Mouse (Mus musculus) midbrain, embryonic 16.5 days (tissue): Measurements from ENCODE around the gene Tmem54. TPM values are rescaled to one million over a fixed set of nuclear protein-coding genes. Genes with fewer than 3 reads are reported as not detected.

Source experiments
- ATAC-seq: fragments of 200-750 bp; cut with Nextera tagmentation; 2 replicates; pipeline ENCODE4 v1.8.0; 2017; ENCODE audit warnings: moderate TSS enrichment
- H3K27ac ChIP-seq: fragments of 300-500 bp; sonication (generic); 2 replicates; pipeline ENCODE4 v1.5.1; 2014; ENCODE audit warnings: mild to moderate bottlenecking, low read length, mixed read lengths
- H3K27me3 ChIP-seq: fragments of 300-500 bp; sonication (generic); 2 replicates; pipeline ENCODE4 v1.6.1; 2014; ENCODE audit warnings: low read depth, low read length, mixed read lengths; ENCODE audit not compliant: control insufficient read depth, insufficient read depth
- H3K36me3 ChIP-seq: fragments of 300-500 bp; sonication (generic); 2 replicates; pipeline ENCODE4 v1.6.1; 2014; ENCODE audit warnings: mild to moderate bottlenecking, low read length, moderate library complexity, mixed read lengths; ENCODE audit not compliant: control insufficient read depth, insufficient read depth
- H3K4me1 ChIP-seq: fragments of 300-500 bp; sonication (generic); 2 replicates; pipeline ENCODE4 v1.6.1; 2014; ENCODE audit warnings: mild to moderate bottlenecking, low read length, mixed read lengths; ENCODE audit not compliant: control insufficient read depth, insufficient read depth
- H3K4me2 ChIP-seq: fragments of 300-500 bp; sonication (generic); 2 replicates; pipeline ENCODE4 v1.6.1; 2014; ENCODE audit warnings: mild to moderate bottlenecking, low read length, mixed read lengths
- H3K4me3 ChIP-seq: fragments of 300-500 bp; sonication (generic); 2 replicates; pipeline ENCODE4 v1.5.1; 2014; ENCODE audit warnings: low read depth, mild to moderate bottlenecking, low read length, moderate library complexity, mixed read lengths
- H3K9ac ChIP-seq: fragments of 300-500 bp; sonication (generic); 2 replicates; pipeline ENCODE4 v1.6.1; 2014; ENCODE audit warnings: low read depth, low read length, mixed read lengths
- H3K9me3 ChIP-seq: fragments of 300-500 bp; sonication (generic); replicated peaks from 2 replicates; pipeline ENCODE4 v1.6.1; 2014; ENCODE audit warnings: mild to moderate bottlenecking, low read length, mixed read lengths; ENCODE audit not compliant: control insufficient read depth, poor library complexity, severe bottlenecking
- WGBS: fragments of 180-500 bp; shearing (Covaris S2); extraction: QIAGEN DNeasy Blood & Tissue Kit; methylation state at CpG from one replicate; pipeline ENCODE4 v1.1.7; 2014; 5-methylcytosine and 5-hydroxymethylcytosine counted together
- polyA plus RNA-seq: library from polyadenylated mRNA; unstranded; fragments of >200 nt; fragmentation: Nextera tagmentation; extraction: Ambion mirVana; gene quantifications from 2 replicates; pipeline ENCODE4 v1.2.1, GENCODE M21; 2015

The Tmem54 gene
- polyA plus RNA-seq, 1 experiment from 2014 or later, result not detected

DNA sequence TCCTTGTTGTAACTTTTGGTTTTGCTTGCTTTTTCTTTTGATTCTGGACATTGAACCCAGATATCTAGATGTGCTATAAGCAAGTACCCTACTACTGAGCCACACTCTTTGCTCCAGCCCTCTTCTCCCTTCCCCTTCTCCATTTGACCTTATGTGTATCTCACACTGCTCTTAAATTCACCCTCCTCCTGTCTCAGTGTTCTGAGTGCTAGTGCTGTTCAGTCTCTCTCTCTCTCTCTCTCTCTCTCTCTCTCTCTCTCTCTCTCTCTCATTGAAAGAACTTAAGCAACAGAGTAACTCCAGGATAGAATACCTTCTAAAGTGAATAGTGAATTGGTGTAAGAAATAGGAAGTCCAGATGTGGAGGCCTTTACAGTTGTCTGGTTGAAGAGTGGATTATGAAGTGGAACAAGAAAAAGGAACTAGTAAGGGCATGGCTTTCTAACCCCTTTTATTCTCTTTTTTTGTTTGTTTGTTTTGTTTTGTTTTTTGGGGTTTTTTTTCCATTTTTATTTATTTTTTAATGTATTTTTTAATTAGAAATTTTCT is 39.6 kb upstream of the Tmem54 start:
- no peak overlapping the region for H3K4me3 ChIP-seq

GRCm38 (mm10) chr4:129067638-129068415 is 37.5 kb upstream of the Tmem54 start:
- no peaks in the 10 kb centered on the region for H3K36me3 ChIP-seq
- 83% methylated on average over 5 of the region's 5 CpGs for WGBS
- no peak overlapping the region for H3K9ac ChIP-seq
- H3K9me3 ChIP-seq, result no peaks in the 10 kb centered on the region
- no peak overlapping the region for H3K4me2 ChIP-seq
- no peak overlapping the region for H3K4me3 ChIP-seq
- H3K27me3 ChIP-seq, result no peaks in the 10 kb centered on the region
- H3K27ac ChIP-seq, result no peak overlapping the region
- no peaks in the 10 kb centered on the region; the same call in 1 of the 2 replicates for H3K4me1 ChIP-seq
- ATAC-seq, result no peak

More for the DNA sequence above, 39.6 kb upstream of the Tmem54 start:
- ATAC-seq, result no peak
- peaks cover 11% of the 10 kb centered on the region for H3K4me1 ChIP-seq
- H3K27ac ChIP-seq, result no peak overlapping the region
- no peaks in the 10 kb centered on the region for H3K9me3 ChIP-seq
- H3K9ac ChIP-seq, result no peak overlapping the region
- H3K4me2 ChIP-seq, result no peak overlapping the region
- H3K27me3 ChIP-seq, result no peaks in the 10 kb centered on the region
- H3K36me3 ChIP-seq, result no peaks in the 10 kb centered on the region

DNA sequence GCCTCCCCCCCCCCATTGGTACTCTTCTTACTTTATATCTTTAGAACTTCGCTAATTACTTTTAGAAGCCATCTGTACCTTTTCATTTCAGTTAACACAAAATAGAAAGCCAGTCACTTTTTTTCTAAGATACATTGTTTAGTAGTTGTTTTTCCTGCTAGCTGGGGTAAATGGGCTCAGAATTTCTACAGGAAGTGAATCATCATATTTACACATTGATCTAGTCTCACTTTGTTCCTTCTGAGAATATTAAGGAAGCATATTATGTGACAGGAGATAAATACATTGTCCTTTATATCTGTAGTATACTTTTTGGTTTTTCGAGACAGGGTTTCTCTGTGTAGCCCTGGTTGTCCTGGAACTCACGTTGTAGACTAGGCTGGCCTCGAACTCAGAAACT is 36.5 kb upstream of the Tmem54 start:
- no peaks in the 10 kb centered on the region; the same call in 1 of the 2 replicates for H3K36me3 ChIP-seq
- H3K9ac ChIP-seq, result no peak overlapping the region
- no peaks in the 10 kb centered on the region; the same call in 1 of the 2 replicates for H3K4me1 ChIP-seq
- no peak for ATAC-seq
- no peak overlapping the region for H3K4me3 ChIP-seq
- 96% methylated on average over 4 of the region's 4 CpGs for WGBS
- H3K9me3 ChIP-seq, result no peaks in the 10 kb centered on the region
- H3K27me3 ChIP-seq, result no peaks in the 10 kb centered on the region
- H3K27ac ChIP-seq, result no peak overlapping the region
- H3K4me2 ChIP-seq, result no peak overlapping the region

GRCm38 (mm10) chr4:129079126-129079525 is 26.2 kb upstream of the Tmem54 start:
- WGBS, result 94% methylated on average over 9 of the region's 9 CpGs
- Histone ChIP-seq H3K9me3 (no peaks in the 10 kb centered on the region), H3K36me3 (peaks cover 58% of the 10 kb centered on the region), H3K4me2 (no peak overlapping the region), H3K4me1 (no peaks in the 10 kb centered on the region), H3K27me3 (no peaks in the 10 kb centered on the region), H3K27ac (no peak overlapping the region), H3K9ac (no peak overlapping the region), H3K4me3 (no peak overlapping the region)
- ATAC-seq, result no peak

DNA sequence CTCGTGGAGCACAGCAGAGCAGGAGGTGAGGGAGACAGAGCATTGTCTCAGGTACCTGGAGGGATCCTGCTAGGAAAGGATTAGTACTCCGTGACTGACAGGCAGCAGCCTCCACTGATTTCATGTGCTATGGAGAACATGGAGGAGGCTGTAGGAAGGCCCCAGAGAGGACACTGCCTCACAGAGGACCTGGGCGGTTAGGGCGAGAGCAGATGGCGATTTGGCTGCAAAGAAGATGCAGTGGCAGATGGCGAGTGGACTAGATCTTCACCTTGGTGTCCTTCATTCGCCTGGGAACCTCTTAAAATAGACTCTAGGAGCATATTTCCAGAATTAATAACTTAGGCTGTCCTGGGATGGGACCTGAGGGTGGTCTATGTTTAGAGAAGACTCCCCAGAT is 24.3 kb upstream of the Tmem54 start:
- 76% methylated on average over 7 of the region's 7 CpGs for WGBS
- no peak overlapping the region for H3K9ac ChIP-seq

DNA sequence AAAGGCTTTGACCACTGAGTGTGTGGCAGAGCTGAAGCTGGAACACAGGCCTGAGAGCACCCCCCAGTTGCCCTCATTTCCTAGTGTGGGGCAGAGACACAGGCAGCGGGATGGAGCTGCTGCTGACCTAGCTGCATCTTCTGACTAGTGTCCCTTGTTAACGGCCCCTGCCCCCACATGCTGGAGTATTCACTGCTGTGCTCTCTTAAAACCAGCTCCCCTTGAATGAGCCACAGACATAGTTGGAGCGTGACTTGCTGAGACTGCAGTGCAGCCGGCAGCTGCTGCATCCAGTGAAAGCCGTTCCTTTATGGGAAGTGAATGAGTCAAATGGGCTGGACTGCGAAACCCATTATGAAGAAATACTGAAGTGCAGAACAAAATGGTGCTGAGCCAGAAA is 23.8 kb upstream of the Tmem54 start:
- WGBS, result 74% methylated on average over 6 of the region's 6 CpGs
- Histone ChIP-seq H3K9ac (no peak overlapping the region), H3K27me3 (no peaks in the 10 kb centered on the region), H3K27ac (no peak overlapping the region), H3K4me1 (no peaks in the 10 kb centered on the region), H3K9me3 (no peaks in the 10 kb centered on the region), H3K4me3 (no peak overlapping the region), H3K4me2 (no peak overlapping the region), H3K36me3 (peaks cover 51% of the 10 kb centered on the region)
- ATAC-seq, result no peak

More for the DNA sequence above, 24.3 kb upstream of the Tmem54 start:
- Histone ChIP-seq H3K27ac (no peak overlapping the region), H3K9me3 (no peaks in the 10 kb centered on the region), H3K27me3 (no peaks in the 10 kb centered on the region), H3K4me1 (no peaks in the 10 kb centered on the region), H3K36me3 (peaks cover 52% of the 10 kb centered on the region), H3K4me3 (no peak overlapping the region), H3K4me2 (no peak overlapping the region)
- no peak for ATAC-seq

GRCm38 (mm10) chr4:129081939-129082338 is 23.4 kb upstream of the Tmem54 start:
- Histone ChIP-seq H3K4me3 (no peak overlapping the region), H3K27me3 (no peaks in the 10 kb centered on the region), H3K36me3 (peaks cover 47% of the 10 kb centered on the region), H3K9ac (no peak overlapping the region), H3K4me1 (no peaks in the 10 kb centered on the region), H3K4me2 (no peak overlapping the region), H3K9me3 (no peaks in the 10 kb centered on the region), H3K27ac (no peak overlapping the region)
- 86% methylated on average over 3 of the region's 3 CpGs for WGBS
- ATAC-seq, result no peak

- Histone ChIP-seq H3K4me3 (no peak overlapping the region), H3K9ac (no peak overlapping the region), H3K4me2 (no peak overlapping the region), H3K27me3 (no peaks in the 10 kb centered on the region), H3K9me3 (no peaks in the 10 kb centered on the region), H3K36me3 (peaks cover 45% of the 10 kb centered on the region), H3K4me1 (no peaks in the 10 kb centered on the region), H3K27ac (no peak overlapping the region)
- ATAC-seq, result no peak; the same call in 1 of the 2 replicates
- WGBS, result 46% methylated on average over 10 of the region's 10 CpGs
These were observed 22.8 kb upstream of the Tmem54 start for GRCm38 (mm10) chr4:129082379-129083115.

DNA sequence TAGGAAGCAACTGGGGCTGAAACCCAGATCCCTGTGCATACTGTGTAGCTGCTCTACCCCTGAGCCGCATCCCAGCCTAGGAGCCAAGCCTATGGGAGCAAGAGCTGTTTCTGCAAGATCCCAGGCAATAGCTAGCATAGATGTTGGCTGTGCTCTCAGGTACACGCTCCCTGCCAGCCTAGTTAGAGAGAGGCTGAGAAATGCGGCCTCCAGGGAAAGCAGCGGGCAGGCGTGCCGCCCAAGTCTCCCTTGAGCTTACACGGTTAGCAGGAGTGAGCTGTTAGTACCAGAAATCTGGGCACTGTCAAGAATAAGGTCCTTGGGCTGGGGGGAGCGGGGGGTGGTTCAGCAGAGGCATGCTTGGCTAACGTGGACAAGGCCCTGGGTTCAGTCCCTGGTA is 20.5 kb upstream of the Tmem54 start:
- no peak overlapping the region for H3K4me3 ChIP-seq
- no peak overlapping the region for H3K27ac ChIP-seq
- WGBS, result 92% methylated on average over 9 of the region's 9 CpGs
- no peak for ATAC-seq
- no peak overlapping the region for H3K9ac ChIP-seq
- H3K4me2 ChIP-seq, result no peak overlapping the region
- H3K4me1 ChIP-seq, result no peaks in the 10 kb centered on the region
- H3K36me3 ChIP-seq, result peaks cover 26% of the 10 kb centered on the region
- H3K9me3 ChIP-seq, result no peaks in the 10 kb centered on the region
- H3K27me3 ChIP-seq, result no peaks in the 10 kb centered on the region
